Mouse (Mus musculus) forebrain, embryonic 12.5 days (tissue): Measurements from ENCODE around the gene Cmip. TPM values are rescaled to one million over a fixed set of nuclear protein-coding genes. Genes with fewer than 3 reads are reported as not detected.
A peak's percentile ranks its signal among the peaks of the same experiment; 100 is the strongest.

Source experiments
- ATAC-seq: fragments of 200-750 bp; cut with Nextera tagmentation; 2 replicates; pipeline ENCODE4 v1.8.0; 2017; ENCODE audit warnings: moderate TSS enrichment; ENCODE audit not compliant: low FRiP score
- H3K27ac ChIP-seq: fragments of 300-500 bp; sonication (generic); 2 replicates; pipeline ENCODE4 v1.5.1; 2016; ENCODE audit warnings: mild to moderate bottlenecking
- H3K27me3 ChIP-seq: fragments of 300-500 bp; sonication (generic); 2 replicates; pipeline ENCODE4 v1.6.1; 2016; ENCODE audit warnings: mild to moderate bottlenecking
- H3K36me3 ChIP-seq: fragments of 300-500 bp; sonication (generic); replicated peaks from 2 replicates; pipeline ENCODE4 v1.6.1; 2016; ENCODE audit warnings: mild to moderate bottlenecking
- H3K4me1 ChIP-seq: fragments of 300-500 bp; sonication (generic); 2 replicates; pipeline ENCODE4 v1.6.1; 2016
- H3K4me2 ChIP-seq: fragments of 300-500 bp; sonication (generic); 2 replicates; pipeline ENCODE4 v1.6.1; 2016; ENCODE audit warnings: mild to moderate bottlenecking, moderate library complexity
- H3K4me3 ChIP-seq: fragments of 300-500 bp; sonication (generic); replicated peaks from 2 replicates; pipeline ENCODE4 v1.5.1; 2016; ENCODE audit warnings: mild to moderate bottlenecking
- H3K9ac ChIP-seq: fragments of 300-500 bp; sonication (generic); 2 replicates; pipeline ENCODE4 v1.6.1; 2016; ENCODE audit warnings: mild to moderate bottlenecking
- H3K9me3 ChIP-seq: fragments of 300-500 bp; sonication (generic); 2 replicates; pipeline ENCODE4 v1.6.1; 2016
- WGBS: fragments of 180-500 bp; shearing (Covaris S2); methylation state at CpG from one replicate; pipeline ENCODE4 v1.1.7; 2016; 5-methylcytosine and 5-hydroxymethylcytosine counted together
- polyA plus RNA-seq: library from polyadenylated mRNA; unstranded; fragments of >200 nt; fragmentation: Nextera tagmentation; extraction: Ambion mirVana; gene quantifications from 2 replicates; pipeline ENCODE4 v1.2.1, GENCODE M21; 2016

The Cmip gene
- 28.3 and 30.5 TPM in 2 replicates for polyA plus RNA-seq

DNA sequence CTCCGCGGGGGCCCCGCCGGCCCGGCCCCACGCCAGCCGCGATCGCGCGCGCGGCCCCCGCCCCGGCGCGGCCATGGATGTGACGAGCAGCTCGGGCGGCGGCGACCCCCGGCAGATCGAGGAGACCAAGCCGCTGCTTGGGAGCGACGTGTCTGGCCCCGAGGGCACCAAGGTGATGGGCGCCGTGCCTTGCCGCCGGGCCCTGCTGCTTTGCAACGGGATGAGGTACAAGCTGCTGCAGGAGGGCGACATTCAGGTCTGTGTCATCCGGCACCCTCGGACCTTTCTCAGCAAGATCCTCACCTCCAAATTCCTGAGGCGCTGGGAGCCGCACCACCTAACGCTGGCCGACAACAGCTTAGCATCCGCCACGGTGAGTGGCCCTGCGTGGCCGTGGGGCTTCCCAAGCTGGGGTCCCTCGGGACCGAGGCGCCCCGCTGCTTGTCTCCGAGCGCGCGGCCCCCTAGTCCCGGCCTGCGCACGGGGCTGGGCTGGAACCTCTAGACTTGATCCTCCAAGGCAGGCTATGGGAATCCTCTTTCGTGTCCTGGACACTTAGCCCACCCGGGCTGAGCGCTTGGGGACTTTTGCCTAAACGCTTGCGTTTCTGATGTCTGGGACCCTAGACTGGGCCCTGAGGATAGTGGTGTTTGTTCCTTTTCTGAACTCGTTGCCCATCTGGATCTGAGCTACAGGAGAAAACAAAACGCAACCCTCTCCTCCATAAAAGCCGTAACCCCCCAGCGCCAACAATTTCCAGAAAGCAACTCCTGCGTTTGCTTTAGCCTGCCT, at the start of gene Cmip:
Cmip (plus strand) TSS at position 36 of the 792 bp plus-strand sequence.
- H3K27me3 ChIP-seq: no peaks in the 10 kb centered on the region
- under 1% methylated on average over 52 of the region's 65 CpGs for WGBS
- 0 out of 2 replicates have a peak, but pooled peaks cover 2% of the 10 kb centered on the region for H3K9me3 ChIP-seq
- no peaks in the 10 kb centered on the region for H3K36me3 ChIP-seq
- H3K27ac ChIP-seq: peak within 1 kb of the TSS; percentile 82
- ATAC-seq: peak; percentile 28
- peaks cover 43% of the 10 kb centered on the region for H3K4me1 ChIP-seq
- peak within 1 kb of the TSS; percentile 75 for H3K4me2 ChIP-seq
- H3K9ac ChIP-seq: peak within 1 kb of the TSS; percentile 95
- peak within 1 kb of the TSS; percentile 91 for H3K4me3 ChIP-seq

DNA sequence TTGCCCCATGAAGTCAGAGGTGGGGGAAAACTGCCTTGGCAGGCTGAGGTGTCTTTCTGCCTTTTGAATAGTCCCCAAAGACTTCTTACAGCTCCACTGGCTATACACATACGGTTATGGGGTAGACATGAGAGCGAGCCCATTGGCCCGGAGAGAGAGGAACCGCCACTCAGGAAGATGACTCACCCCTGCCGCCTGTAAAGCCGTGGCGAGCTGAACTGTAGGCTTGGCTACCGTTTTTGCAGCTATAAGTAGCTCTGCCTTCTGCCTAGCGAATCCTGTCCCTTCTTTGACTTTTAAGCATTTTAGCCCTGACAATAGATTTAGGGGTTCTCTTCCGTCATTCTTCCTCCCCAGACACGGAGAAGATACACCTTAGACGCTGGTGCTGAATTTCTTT, 47.7 kb upstream of the Cmip start:
- Histone ChIP-seq H3K27ac (no peak overlapping the region), H3K4me2 (no peak overlapping the region), H3K36me3 (peaks cover 15% of the 10 kb centered on the region), H3K27me3 (no peaks in the 10 kb centered on the region), H3K4me3 (no peak overlapping the region), H3K9ac (no peak overlapping the region), H3K9me3 (no peaks in the 10 kb centered on the region), H3K4me1 (no peaks in the 10 kb centered on the region)
- WGBS: 90% methylated on average over 12 of the region's 12 CpGs
- no peak for ATAC-seq

DNA sequence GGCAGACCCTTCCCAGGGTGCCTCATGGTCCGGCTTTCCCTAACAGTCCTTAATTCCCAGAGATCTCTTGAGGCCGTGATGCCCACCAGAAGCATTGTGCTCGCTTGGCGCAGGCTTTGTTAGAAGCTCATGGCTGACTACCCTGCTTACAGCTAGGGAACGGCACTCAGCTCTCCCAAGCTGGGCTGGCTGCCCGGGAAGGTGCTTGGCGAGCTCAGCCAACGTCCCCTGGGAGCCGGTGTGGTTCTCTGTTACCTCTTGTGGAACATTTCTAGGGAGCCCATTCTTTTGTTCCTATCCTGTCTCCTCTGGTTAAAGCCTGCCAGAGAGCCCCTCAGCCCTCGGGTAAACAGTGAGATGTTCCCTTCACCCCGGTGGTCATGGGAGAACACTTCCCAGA, 44.8 kb upstream of the Cmip start:
- H3K36me3 ChIP-seq: peaks cover 11% of the 10 kb centered on the region; the same call in 1 of the 2 replicates
- no peak overlapping the region for H3K4me3 ChIP-seq
- no peak for ATAC-seq
- 91% methylated on average over 11 of the region's 11 CpGs for WGBS
- no peak overlapping the region for H3K4me2 ChIP-seq
- H3K27me3 ChIP-seq: no peaks in the 10 kb centered on the region
- H3K4me1 ChIP-seq: no peaks in the 10 kb centered on the region
- H3K9me3 ChIP-seq: no peaks in the 10 kb centered on the region
- H3K9ac ChIP-seq: no peak overlapping the region
- H3K27ac ChIP-seq: no peak overlapping the region

DNA sequence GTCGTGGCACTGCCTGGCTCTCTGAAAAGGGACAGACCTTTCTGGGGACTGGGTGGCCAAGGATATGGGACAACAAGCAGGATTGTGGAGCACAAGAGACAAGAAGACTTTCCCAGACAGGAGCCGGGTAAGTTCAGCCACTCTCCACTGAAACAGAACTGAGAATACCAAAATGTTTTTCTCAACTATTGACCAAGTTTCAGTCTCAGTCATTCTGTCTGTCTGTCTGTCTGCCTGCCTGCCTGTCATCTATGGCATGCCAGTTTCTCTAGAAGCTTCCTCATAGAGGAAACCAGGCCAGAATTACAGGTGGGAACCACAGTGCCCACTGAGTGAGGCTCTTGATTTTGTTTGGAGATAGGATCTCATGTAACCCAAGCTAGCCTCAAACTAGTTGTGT, 39.1 kb upstream of the Cmip start:
- Histone ChIP-seq H3K9ac (no peak overlapping the region), H3K27ac (no peak overlapping the region), H3K9me3 (no peaks in the 10 kb centered on the region), H3K36me3 (peaks cover 5% of the 10 kb centered on the region; the same call in 1 of the 2 replicates), H3K4me3 (no peak overlapping the region), H3K27me3 (no peaks in the 10 kb centered on the region), H3K4me1 (no peaks in the 10 kb centered on the region), H3K4me2 (no peak overlapping the region)
- ATAC-seq: no peak
- 83% methylated on average over 2 of the region's 2 CpGs for WGBS

DNA sequence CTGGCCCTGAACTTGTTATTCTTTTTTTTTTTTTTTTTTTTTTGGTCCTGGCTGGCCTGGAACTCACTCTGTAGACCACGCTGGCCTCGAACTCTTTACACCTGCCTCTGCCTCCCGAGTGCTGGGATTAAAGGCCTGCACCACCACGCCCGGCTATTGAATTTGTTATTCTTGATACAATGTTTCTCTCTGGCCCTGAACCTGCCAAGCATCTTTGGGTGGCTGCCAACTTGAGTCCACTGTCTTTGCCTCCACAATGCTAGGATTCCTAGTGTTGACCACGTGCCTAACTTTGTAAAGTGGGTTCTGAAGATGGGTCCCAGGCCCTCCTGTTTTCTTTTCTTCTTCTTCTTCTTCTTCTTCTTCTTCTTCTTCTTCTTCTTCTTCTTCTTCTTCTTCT, 34.5 kb upstream of the Cmip start:
- Histone ChIP-seq H3K9me3 (no peaks in the 10 kb centered on the region), H3K4me2 (no peak overlapping the region), H3K27me3 (no peaks in the 10 kb centered on the region), H3K36me3 (no peaks in the 10 kb centered on the region), H3K4me1 (no peaks in the 10 kb centered on the region), H3K9ac (no peak overlapping the region), H3K27ac (no peak overlapping the region), H3K4me3 (no peak overlapping the region)
- WGBS: 81% methylated on average over 6 of the region's 6 CpGs
- ATAC-seq: no peak

DNA sequence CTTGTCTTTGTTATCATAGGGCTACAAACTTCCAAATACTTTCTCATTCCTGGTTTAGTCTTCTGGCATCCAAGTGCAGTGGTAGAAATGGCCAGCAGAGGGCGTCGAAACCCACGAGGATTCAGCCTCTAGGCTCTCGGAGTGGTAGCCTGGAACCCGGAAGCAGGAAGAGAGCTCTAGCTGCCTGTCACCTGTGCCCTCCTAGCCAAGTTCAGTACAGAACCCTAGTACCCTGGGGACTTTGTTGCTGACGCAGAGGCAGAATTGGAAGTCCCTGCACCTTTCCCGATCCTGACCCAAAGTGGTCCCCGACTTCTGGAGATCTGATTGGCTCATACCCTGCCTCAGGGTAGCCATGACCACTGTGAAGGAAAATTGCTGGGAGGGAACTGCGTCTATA, 32.2 kb upstream of the Cmip start:
- Histone ChIP-seq H3K9ac (no peak overlapping the region), H3K4me3 (peak overlapping the region; percentile 24), H3K9me3 (no peaks in the 10 kb centered on the region), H3K4me1 (no peaks in the 10 kb centered on the region), H3K27ac (no peak overlapping the region), H3K4me2 (peak overlapping the region; percentile 47), H3K36me3 (no peaks in the 10 kb centered on the region), H3K27me3 (no peaks in the 10 kb centered on the region)
- ATAC-seq: peak; percentile 83
- WGBS: 13% methylated on average over 9 of the region's 9 CpGs

GRCm38 (mm10) chr8:117226306-117226705, 30.6 kb upstream of the Cmip start:
- no peak for ATAC-seq
- no peak overlapping the region for H3K9ac ChIP-seq
- no peaks in the 10 kb centered on the region for H3K36me3 ChIP-seq
- H3K27me3 ChIP-seq: no peaks in the 10 kb centered on the region
- no peaks in the 10 kb centered on the region for H3K4me1 ChIP-seq
- H3K4me3 ChIP-seq: no peak overlapping the region
- H3K27ac ChIP-seq: no peak overlapping the region
- H3K9me3 ChIP-seq: no peaks in the 10 kb centered on the region
- 89% methylated on average over 12 of the region's 12 CpGs for WGBS
- no peak overlapping the region for H3K4me2 ChIP-seq

GRCm38 (mm10) chr8:117227339-117227738, 29.5 kb upstream of the Cmip start:
- Histone ChIP-seq H3K9me3 (no peaks in the 10 kb centered on the region), H3K27ac (no peak overlapping the region), H3K9ac (no peak overlapping the region), H3K4me3 (no peak overlapping the region), H3K27me3 (no peaks in the 10 kb centered on the region), H3K4me2 (no peak overlapping the region), H3K4me1 (no peaks in the 10 kb centered on the region), H3K36me3 (no peaks in the 10 kb centered on the region)
- WGBS: 87% methylated on average over 2 of the region's 2 CpGs
- ATAC-seq: no peak

GRCm38 (mm10) chr8:117233199-117233598, 23.7 kb upstream of the Cmip start:
- Histone ChIP-seq H3K27me3 (no peaks in the 10 kb centered on the region), H3K27ac (no peak overlapping the region), H3K4me2 (no peak overlapping the region), H3K36me3 (no peaks in the 10 kb centered on the region), H3K4me3 (no peak overlapping the region), H3K4me1 (no peaks in the 10 kb centered on the region), H3K9me3 (no peaks in the 10 kb centered on the region), H3K9ac (no peak overlapping the region)
- 93% methylated on average over 7 of the region's 7 CpGs for WGBS
- no peak for ATAC-seq

DNA sequence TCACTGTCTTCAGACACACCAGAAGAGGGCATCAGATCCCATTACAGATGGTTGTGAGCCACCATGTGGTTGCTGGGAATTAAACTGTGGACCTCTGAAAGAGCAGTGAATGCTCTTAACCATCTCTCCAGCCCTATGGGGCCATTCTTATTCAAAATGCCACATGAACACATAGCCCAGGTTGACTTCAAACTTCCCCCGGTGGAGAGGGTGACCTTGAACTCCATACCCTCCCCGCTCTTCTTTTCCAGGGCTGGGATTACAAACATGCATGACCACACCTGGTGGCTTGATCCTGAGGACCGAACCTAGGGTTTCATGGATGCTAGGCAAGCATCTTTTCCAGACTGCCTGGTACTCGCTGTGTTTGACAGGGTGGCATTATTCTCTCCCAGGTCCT, 20.3 kb upstream of the Cmip start:
- no peak overlapping the region for H3K9ac ChIP-seq
- H3K27ac ChIP-seq: no peak overlapping the region
- 87% methylated on average over 4 of the region's 4 CpGs for WGBS
- H3K4me3 ChIP-seq: no peak overlapping the region
- no peaks in the 10 kb centered on the region for H3K27me3 ChIP-seq
- no peaks in the 10 kb centered on the region for H3K36me3 ChIP-seq
- no peak overlapping the region for H3K4me2 ChIP-seq
- H3K4me1 ChIP-seq: no peaks in the 10 kb centered on the region
- H3K9me3 ChIP-seq: no peaks in the 10 kb centered on the region
- no peak for ATAC-seq

DNA sequence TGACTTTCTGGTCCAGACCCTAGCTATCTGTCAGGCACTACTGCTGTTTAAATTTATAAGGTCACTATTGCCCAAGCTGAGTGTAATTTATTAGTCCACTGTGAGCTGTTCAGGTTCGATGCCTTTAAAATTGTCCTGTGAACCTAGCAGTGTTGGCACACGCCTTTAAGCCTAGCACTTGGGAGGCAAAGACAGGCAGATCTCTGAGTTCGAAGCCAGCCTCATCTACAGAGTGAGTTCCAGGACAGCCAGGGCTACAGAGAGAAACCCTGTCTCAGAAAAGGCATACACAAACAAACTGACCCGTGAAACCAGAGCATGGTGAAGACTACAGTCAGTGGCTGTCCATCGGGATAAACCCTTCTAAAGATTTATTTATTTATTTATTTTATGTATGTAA, 16.5 kb upstream of the Cmip start:
- H3K27ac ChIP-seq: no peak overlapping the region
- no peaks in the 10 kb centered on the region for H3K9me3 ChIP-seq
- no peaks in the 10 kb centered on the region for H3K27me3 ChIP-seq
- H3K9ac ChIP-seq: no peak overlapping the region
- no peaks in the 10 kb centered on the region for H3K36me3 ChIP-seq
- H3K4me3 ChIP-seq: no peak overlapping the region
- no peaks in the 10 kb centered on the region for H3K4me1 ChIP-seq
- 89% methylated on average over 5 of the region's 5 CpGs for WGBS
- no peak for ATAC-seq
- no peak overlapping the region for H3K4me2 ChIP-seq

DNA sequence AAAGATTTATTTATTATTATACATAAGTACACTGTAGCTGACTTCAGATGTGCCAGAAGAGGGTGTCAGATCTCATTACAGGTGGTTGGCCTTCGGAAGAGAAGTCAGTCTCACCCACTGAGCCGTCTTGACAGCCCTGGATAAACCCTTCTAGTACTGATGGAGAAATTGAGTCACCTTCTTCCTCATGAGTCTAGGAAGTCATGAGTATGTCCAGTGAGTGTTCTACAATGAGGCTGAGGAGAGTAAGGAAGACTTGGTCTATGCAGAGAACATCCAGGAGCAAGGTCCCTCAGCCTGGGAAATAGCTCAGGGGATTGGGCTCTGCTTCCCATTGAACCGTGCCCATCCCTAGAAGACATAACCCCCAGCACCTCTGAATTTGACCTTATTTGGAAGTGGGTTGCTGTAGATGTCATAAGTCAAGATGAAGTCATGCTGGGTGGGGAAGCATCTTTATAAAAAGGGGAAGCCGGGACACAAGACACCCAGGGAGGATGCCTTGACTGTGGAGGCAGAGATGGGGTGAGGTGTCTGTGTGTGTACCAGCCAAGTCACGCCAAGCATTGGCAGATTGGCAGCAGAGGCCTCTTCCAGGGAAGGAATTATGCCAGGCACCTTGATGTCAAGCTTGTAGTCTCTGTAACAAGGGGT, 15.9 kb upstream of the Cmip start:
- Histone ChIP-seq H3K9me3 (no peaks in the 10 kb centered on the region), H3K27me3 (no peaks in the 10 kb centered on the region), H3K4me1 (no peaks in the 10 kb centered on the region), H3K4me3 (no peak overlapping the region), H3K36me3 (no peaks in the 10 kb centered on the region), H3K9ac (no peak overlapping the region), H3K27ac (no peak overlapping the region), H3K4me2 (no peak overlapping the region)
- 79% methylated on average over 5 of the region's 5 CpGs for WGBS
- no peak for ATAC-seq

- Histone ChIP-seq H3K4me2 (no peak overlapping the region), H3K27me3 (no peaks in the 10 kb centered on the region), H3K9me3 (no peaks in the 10 kb centered on the region), H3K9ac (no peak overlapping the region), H3K36me3 (no peaks in the 10 kb centered on the region), H3K4me1 (no peaks in the 10 kb centered on the region), H3K4me3 (no peak overlapping the region), H3K27ac (no peak overlapping the region)
- 28% methylated on average over 3 of the region's 3 CpGs for WGBS
- no peak for ATAC-seq
These were observed 15.0 kb upstream of the Cmip start for GRCm38 (mm10) chr8:117241848-117242247.
